Mouse (Mus musculus) liver, adult (tissue): ENCODE results near the gene Spint5.

Experiments
- GATA4 ChIP-seq: IDR thresholded peaks from 2 replicates; pipeline ENCODE4 v1.6.1; 2014; ENCODE audit warnings: mild to moderate bottlenecking, low read length; ENCODE audit not compliant: insufficient replicate concordance

Gene Spint5

GRCm38 (mm10) chr2:164715005-164715404 is at the start of gene Spint5:
Gene Spint5 (plus strand): TSS chr2:164715305.
- no peak for TF ChIP-seq GATA4

GRCm38 (mm10) chr2:164670261-164670660 is 44.8 kb upstream of the Spint5 start:
- no peak for TF ChIP-seq GATA4

- no peak for TF ChIP-seq GATA4
Measured at GRCm38 (mm10) chr2:164670938-164671337, 44.2 kb upstream of the Spint5 start.

- no peak for TF ChIP-seq GATA4
Measured at GRCm38 (mm10) chr2:164673987-164674386, 41.1 kb upstream of the Spint5 start, which contains the start of gene Wfdc11. Gene Wfdc11 (minus strand): TSS chr2:164674087.

GRCm38 (mm10) chr2:164676103-164676502 is 39.0 kb upstream of the Spint5 start:
- TF ChIP-seq GATA4 = no peak

- no peak for TF ChIP-seq GATA4
Measured at GRCm38 (mm10) chr2:164676916-164677685, 38.0 kb upstream of the Spint5 start.

GRCm38 (mm10) chr2:164678848-164679625 is 36.1 kb upstream of the Spint5 start:
- no peak for TF ChIP-seq GATA4

- TF ChIP-seq GATA4 = no peak
Measured at GRCm38 (mm10) chr2:164679906-164680305, 35.2 kb upstream of the Spint5 start.

GRCm38 (mm10) chr2:164684807-164685206 is 30.3 kb upstream of the Spint5 start, which contains the start of gene Wfdc13:
Gene Wfdc13 (plus strand): TSS chr2:164685107.
- no peak for TF ChIP-seq GATA4

GRCm38 (mm10) chr2:164698201-164698600 is 16.9 kb upstream of the Spint5 start, which contains the start of gene Spint4:
Gene Spint4 (plus strand): TSS chr2:164698501.
- no peak for TF ChIP-seq GATA4

GRCm38 (mm10) chr2:164700959-164701358 is 14.1 kb upstream of the Spint5 start:
- no peak for TF ChIP-seq GATA4

GRCm38 (mm10) chr2:164701761-164702160 is 13.3 kb upstream of the Spint5 start:
- TF ChIP-seq GATA4 = no peak

- no peak for TF ChIP-seq GATA4
Measured at GRCm38 (mm10) chr2:164704235-164704634, 10.9 kb upstream of the Spint5 start.

GRCm38 (mm10) chr2:164705328-164705727 is 9.8 kb upstream of the Spint5 start:
- TF ChIP-seq GATA4 = no peak

GRCm38 (mm10) chr2:164705991-164706390 is 9.1 kb upstream of the Spint5 start:
- no peak for TF ChIP-seq GATA4

GRCm38 (mm10) chr2:164723276-164723675 is 8.2 kb downstream of the Spint5 start:
- no peak for TF ChIP-seq GATA4
